Mouse (Mus musculus): ENCODE measurements around the gene Cd247. TPM values are rescaled to one million over a fixed set of nuclear protein-coding genes. Genes with fewer than 3 reads are reported as not detected.
A peak's percentile ranks its signal among the peaks of the same experiment; 100 is the strongest.

The Cd247 gene
- polyA plus RNA-seq, 1 experiment from 2014 or later: 1.6 TPM

GRCm38 (mm10) chr1:165839201-165839600 is 50.7 kb downstream of the Cd247 start:
- POLR2A ChIA-PET: no interaction called here
- no peaks in the 10 kb centered on the region for H3K27me3 ChIP-seq
- ATAC-seq: no peak
- no peak for DNase-seq (ENCODE audit: low read depth, low spot score)
- no peak for TF ChIP-seq CTCF (IDR thresholded peaks at IDR 0.05)
- CTCF ChIA-PET: interaction anchor here (0.9 to 1.1 kb wide), 2 partner anchors 14 to 22 kb away, joined by 3 to 4 read pairs; no protein-coding TSS in a partner anchor
- in situ Hi-C loops (cut with MboI; ENCODE audit: low pct_unique_long_range_greater_than_20kb): no loop called here

- POLR2A ChIA-PET: interaction anchor here (0.6 kb wide), 1 partner anchor 1195 kb away, joined by 3 read pairs; no protein-coding TSS in a partner anchor
- no peaks in the 10 kb centered on the region for H3K27me3 ChIP-seq
- no peak for TF ChIP-seq CTCF (IDR thresholded peaks at IDR 0.05)
- DNase-seq (ENCODE audit: low read depth, low spot score) (no peak), ATAC-seq (no peak)
- in situ Hi-C loops (cut with MboI; ENCODE audit: low pct_unique_long_range_greater_than_20kb): no loop called here
- CTCF ChIA-PET: no interaction called here
Observed at GRCm38 (mm10) chr1:165840548-165841230, 52.2 kb downstream of the Cd247 start.

- ATAC-seq (no peak), DNase-seq (ENCODE audit: low read depth, low spot score) (no peak)
- no peak for TF ChIP-seq CTCF (IDR thresholded peaks at IDR 0.05)
- H3K27me3 ChIP-seq: no peaks in the 10 kb centered on the region
- ChIA-PET POLR2A (no interaction called here), CTCF (interaction anchor here (1.3 kb wide), 1 partner anchor 11 kb away, joined by 3 read pairs; no protein-coding TSS in a partner anchor)
- in situ Hi-C loops (cut with MboI; ENCODE audit: low pct_unique_long_range_greater_than_20kb): no loop called here
Observed at GRCm38 (mm10) chr1:165842170-165842569, 53.7 kb downstream of the Cd247 start.

- ATAC-seq (no peak), DNase-seq (ENCODE audit: low read depth, low spot score) (no peak)
- ChIA-PET POLR2A (no interaction called here), CTCF (no interaction called here)
- no peaks in the 10 kb centered on the region for H3K27me3 ChIP-seq
- no peak for TF ChIP-seq CTCF (IDR thresholded peaks at IDR 0.05)
- in situ Hi-C loops (cut with MboI; ENCODE audit: low pct_unique_long_range_greater_than_20kb): no loop called here
Observed at GRCm38 (mm10) chr1:165843586-165843985, 55.1 kb downstream of the Cd247 start.

- in situ Hi-C loops (cut with MboI; ENCODE audit: low pct_unique_long_range_greater_than_20kb): no loop called here
- no peaks in the 10 kb centered on the region for H3K27me3 ChIP-seq
- POLR2A ChIA-PET: no interaction called here
- CTCF ChIA-PET: no interaction called here
- ATAC-seq (peak; percentile 49), DNase-seq (ENCODE audit: low read depth, low spot score) (no peak)
- no peak for TF ChIP-seq CTCF (IDR thresholded peaks at IDR 0.05)
Observed at GRCm38 (mm10) chr1:165844466-165844951, 56.0 kb downstream of the Cd247 start.

GRCm38 (mm10) chr1:165844956-165845355 is 56.5 kb downstream of the Cd247 start:
- POLR2A ChIA-PET: no interaction called here
- no peak for TF ChIP-seq CTCF (IDR thresholded peaks at IDR 0.05)
- in situ Hi-C loops (cut with MboI; ENCODE audit: low pct_unique_long_range_greater_than_20kb): no loop called here
- H3K27me3 ChIP-seq: no peaks in the 10 kb centered on the region
- peak; percentile 61 for ATAC-seq
- no peak for DNase-seq (ENCODE audit: low read depth, low spot score)
- CTCF ChIA-PET: no interaction called here

GRCm38 (mm10) chr1:165845366-165845765 is 56.9 kb downstream of the Cd247 start:
- DNase-seq (ENCODE audit: low read depth, low spot score) (no peak), ATAC-seq (peak; percentile 27)
- CTCF ChIA-PET: no interaction called here
- in situ Hi-C loops (cut with MboI; ENCODE audit: low pct_unique_long_range_greater_than_20kb): no loop called here
- POLR2A ChIA-PET: no interaction called here
- no peaks in the 10 kb centered on the region for H3K27me3 ChIP-seq
- no peak for TF ChIP-seq CTCF (IDR thresholded peaks at IDR 0.05)

GRCm38 (mm10) chr1:165848417-165848816 is 59.9 kb downstream of the Cd247 start:
- no peaks in the 10 kb centered on the region for H3K27me3 ChIP-seq
- ATAC-seq (no peak), DNase-seq (ENCODE audit: low read depth, low spot score) (no peak)
- no peak for TF ChIP-seq CTCF (IDR thresholded peaks at IDR 0.05)
- ChIA-PET POLR2A (no interaction called here), CTCF (interaction anchor here (1.2 to 2.3 kb wide), 3 partner anchors 10 to 305 kb away, joined by 5 to 6 read pairs (median 5); no protein-coding TSS in a partner anchor)
- in situ Hi-C loops (cut with MboI; ENCODE audit: low pct_unique_long_range_greater_than_20kb): no loop called here

- no peak for TF ChIP-seq CTCF (IDR thresholded peaks at IDR 0.05)
- POLR2A ChIA-PET: no interaction called here
- no peak for DNase-seq (ENCODE audit: low read depth, low spot score)
- CTCF ChIA-PET: interaction anchor here (1.9 to 2.3 kb wide), 2 partner anchors 119 to 305 kb away, joined by 6 read pairs; no protein-coding TSS in a partner anchor
- no peak for ATAC-seq
- no peaks in the 10 kb centered on the region for H3K27me3 ChIP-seq
- in situ Hi-C loops (cut with MboI; ENCODE audit: low pct_unique_long_range_greater_than_20kb): no loop called here
Observed at GRCm38 (mm10) chr1:165848881-165849280, 60.4 kb downstream of the Cd247 start.

GRCm38 (mm10) chr1:165849458-165850445 is 61.3 kb downstream of the Cd247 start:
- no peak for DNase-seq (ENCODE audit: low read depth, low spot score)
- in situ Hi-C loops (cut with MboI; ENCODE audit: low pct_unique_long_range_greater_than_20kb): no loop called here
- ChIA-PET CTCF (interaction anchor here (1.9 to 2.3 kb wide), 2 partner anchors 118 to 304 kb away, joined by 6 read pairs; no protein-coding TSS in a partner anchor), POLR2A (no interaction called here)
- no peak for TF ChIP-seq CTCF (IDR thresholded peaks at IDR 0.05)
- H3K27me3 ChIP-seq: no peaks in the 10 kb centered on the region
- ATAC-seq: no peak
